Mouse (Mus musculus): Measurements from ENCODE around the gene Rdh16. TPM values are rescaled to one million over a fixed set of nuclear protein-coding genes. Genes with fewer than 3 reads are reported as not detected.

Gene Rdh16
- polyA plus RNA-seq (2012; fragmentation: generic; extraction: Trizol) = not detected

GRCm38 (mm10) chr10:127800891-127801290, at the start of gene Rdh16:
Gene Rdh16 (plus strand): TSS chr10:127801152.

DNA sequence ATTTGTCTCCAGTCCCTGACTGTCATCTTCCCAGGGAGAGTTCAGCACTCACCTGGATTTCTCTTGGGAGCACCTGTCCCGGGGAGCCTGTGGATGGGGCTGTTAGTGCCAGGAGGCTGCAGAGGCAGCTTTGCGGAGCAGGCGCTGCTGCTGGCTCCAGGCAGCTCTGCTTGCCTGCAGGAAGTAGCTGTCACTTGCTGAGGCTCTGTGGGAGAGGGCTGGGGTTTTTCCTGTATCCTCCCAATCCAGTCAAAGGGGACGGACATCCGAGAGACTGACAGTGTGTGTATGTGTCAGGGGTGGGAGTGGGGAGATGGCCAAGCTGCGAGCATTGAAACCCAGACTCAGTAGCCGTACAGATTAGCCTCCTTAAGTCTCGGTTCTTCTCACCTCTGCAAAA, 49.4 kb upstream of the Rdh16 start, which contains the start of gene Gpr182:
Gpr182 (minus strand) TSS at position 185 of the 400 bp plus-strand sequence.

GRCm38 (mm10) chr10:127759181-127760110, 41.5 kb upstream of the Rdh16 start, which contains the start of the genes Rdh1 and Rdh16f1:
Gene Rdh1 (plus strand): TSS chr10:127759721.
Gene Rdh16f1 (plus strand): TSS chr10:127759787.

GRCm38 (mm10) chr10:127776011-127776410, 24.9 kb upstream of the Rdh16 start, which contains the start of gene Rdh9:
Gene Rdh9 (plus strand): TSS chr10:127776386.

DNA sequence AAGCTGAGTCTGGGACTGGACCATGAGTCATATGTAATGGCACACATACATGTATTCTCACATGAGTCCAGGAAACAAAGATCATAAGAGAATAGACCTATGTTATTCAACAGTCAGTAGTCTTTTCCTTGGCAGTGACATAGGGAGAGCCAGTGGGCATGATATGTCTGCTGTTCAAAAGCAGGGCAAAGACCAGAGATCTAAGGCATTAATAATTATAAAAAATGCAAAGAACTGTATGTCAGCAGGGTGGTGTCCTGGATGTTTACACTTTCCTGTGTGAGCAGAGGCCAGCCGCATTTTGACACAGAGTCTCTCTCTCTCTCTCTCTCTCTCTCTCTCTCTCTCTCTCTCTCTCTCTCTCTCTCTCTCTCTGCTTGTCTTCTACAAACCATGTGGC, 48.7 kb downstream of the Rdh16 start, which contains the start of gene Rdh19:
Rdh19 (plus strand) TSS at position 301 of the 400 bp plus-strand sequence.

GRCm38 (mm10) chr10:127866232-127866631, 65.3 kb downstream of the Rdh16 start, which contains the start of gene Rdh16f2:
Gene Rdh16f2 (plus strand): TSS chr10:127866474.

DNA sequence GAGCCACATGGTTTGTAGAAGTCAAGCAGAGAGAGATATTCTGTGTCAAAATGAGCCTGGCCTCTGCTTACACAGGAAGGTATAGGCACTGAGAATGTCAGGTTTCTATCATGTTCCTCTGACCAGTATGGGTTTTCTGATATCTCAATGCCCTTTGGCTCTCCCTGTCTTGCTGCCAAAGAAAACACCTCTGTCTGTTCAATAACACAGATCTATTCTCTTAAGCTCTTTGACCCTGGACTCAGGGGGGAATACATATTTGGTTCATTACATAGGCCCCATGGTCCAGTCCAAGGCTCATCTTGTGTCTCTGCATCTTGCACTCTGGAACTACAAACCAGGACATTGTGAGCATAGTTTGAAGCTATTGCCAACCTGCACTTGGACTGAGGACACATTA, 87.7 kb downstream of the Rdh16 start, which contains the start of gene Rdh7:
Rdh7 (minus strand) TSS at position 213 of the 400 bp plus-strand sequence.

Other genes with a start within 250 kb of the Rdh16 start
- gene Lrp1, start 180.0 kb upstream of the Rdh16 start, polyA plus RNA-seq (2012; fragmentation: generic; extraction: Trizol) = 100 to 1,000 TPM in 1 of 2 experiments, 10 to 100 TPM in 1; 76.0 to 618 TPM
- gene Stat6, start 158.2 kb upstream of the Rdh16 start, polyA plus RNA-seq (2012; fragmentation: generic; extraction: Trizol) = 10 to 100 TPM; 24.6 to 55.2 TPM
- 1 to 10 TPM; 2.0 to 8.1 TPM for gene Nemp1, start 134.3 kb upstream of the Rdh16 start, polyA plus RNA-seq (2012; fragmentation: generic; extraction: Trizol)
- gene Nab2, start 132.6 kb upstream of the Rdh16 start, polyA plus RNA-seq (2012; fragmentation: generic; extraction: Trizol) = 10 to 100 TPM; 29.5 to 92.6 TPM
- gene Myo1a, start 96.0 kb upstream of the Rdh16 start, polyA plus RNA-seq (2012; fragmentation: generic; extraction: Trizol) = under 1 TPM; 0.15 to 0.47 TPM
- gene Tac2, start 76.7 kb upstream of the Rdh16 start, polyA plus RNA-seq (2012; fragmentation: generic; extraction: Trizol) = not detected
- 1 to 10 TPM in 1 of 2 experiments, under 1 TPM in 1; 0.61 to 3.7 TPM for gene Zbtb39, start 61.6 kb upstream of the Rdh16 start, polyA plus RNA-seq (2012; fragmentation: generic; extraction: Trizol)
- under 1 TPM; 0.05 to 0.27 TPM for gene Gpr182, start 49.4 kb upstream of the Rdh16 start, polyA plus RNA-seq (2012; fragmentation: generic; extraction: Trizol)
- gene Rdh1, start 41.4 kb upstream of the Rdh16 start, polyA plus RNA-seq (2012; fragmentation: generic; extraction: Trizol) = under 1 TPM; 0.01 to 0.04 TPM
- under 1 TPM in 1 of 2 experiments, not detected in 1; 0.04 TPM for gene Rdh16f1, start 41.4 kb upstream of the Rdh16 start, polyA plus RNA-seq (2012; fragmentation: generic; extraction: Trizol)
- under 1 TPM; 0.04 to 0.34 TPM for gene Rdh9, start 24.8 kb upstream of the Rdh16 start, polyA plus RNA-seq (2012; fragmentation: generic; extraction: Trizol)
- gene Rdh19, start 48.8 kb downstream of the Rdh16 start, polyA plus RNA-seq (2012; fragmentation: generic; extraction: Trizol) = not detected
- gene Rdh16f2, start 65.3 kb downstream of the Rdh16 start, polyA plus RNA-seq (2012; fragmentation: generic; extraction: Trizol) = under 1 TPM in 1 of 2 experiments, not detected in 1; 0.02 TPM
- not detected for gene Rdh7, start 87.7 kb downstream of the Rdh16 start, polyA plus RNA-seq (2012; fragmentation: generic; extraction: Trizol)
- gene Sdr9c7, start 97.4 kb downstream of the Rdh16 start, polyA plus RNA-seq (2012; fragmentation: generic; extraction: Trizol) = not detected
- not detected for gene Hsd17b6, start 206.5 kb downstream of the Rdh16 start, polyA plus RNA-seq (2012; fragmentation: generic; extraction: Trizol)
- 10 to 100 TPM in 1 of 2 experiments, 1 to 10 TPM in 1; 6.8 to 30.2 TPM for gene Prim1, start 214.0 kb downstream of the Rdh16 start, polyA plus RNA-seq (2012; fragmentation: generic; extraction: Trizol)
- gene Naca, start 234.4 kb downstream of the Rdh16 start, polyA plus RNA-seq (2012; fragmentation: generic; extraction: Trizol) = 100 to 1,000 TPM; 209 to 827 TPM

Data from C3H10T1/2 (cell line).